Mouse (Mus musculus) WW6 (cell line): ENCODE data around the gene Gm49337.
"Not testable (repeated sequence)": the region's sequence is repeated elsewhere in the genome, so short reads cannot be mapped to it uniquely, and the experiment has no call there.

Experiments
- DNase-seq: peaks from one replicate; pipeline ENCODE4 v3.0.0-alpha.2; 2013; ENCODE audit warnings: low read depth, low spot score

The Gm49337 gene

DNA sequence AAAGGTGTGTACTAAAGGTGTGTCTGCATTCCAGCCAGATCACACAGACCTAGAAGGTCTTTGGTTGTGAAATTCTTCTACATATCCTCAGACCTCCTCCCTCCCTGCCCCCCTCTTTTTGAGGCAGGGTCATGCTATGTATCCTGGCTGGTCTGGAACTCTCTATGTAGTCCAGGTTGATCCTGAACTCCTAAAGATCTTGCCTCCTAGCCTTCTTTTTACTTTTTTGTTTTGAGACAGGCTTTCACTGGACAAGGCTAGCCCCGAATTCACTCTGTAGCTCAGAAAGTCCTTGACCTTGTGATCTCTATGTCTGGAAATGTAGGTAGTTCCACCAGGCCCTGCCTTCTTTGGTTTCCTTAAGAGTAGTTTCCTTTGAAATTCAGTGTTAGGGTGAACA, 35.7 kb downstream of the Gm49337 start:
- no peak for DNase-seq

DNA sequence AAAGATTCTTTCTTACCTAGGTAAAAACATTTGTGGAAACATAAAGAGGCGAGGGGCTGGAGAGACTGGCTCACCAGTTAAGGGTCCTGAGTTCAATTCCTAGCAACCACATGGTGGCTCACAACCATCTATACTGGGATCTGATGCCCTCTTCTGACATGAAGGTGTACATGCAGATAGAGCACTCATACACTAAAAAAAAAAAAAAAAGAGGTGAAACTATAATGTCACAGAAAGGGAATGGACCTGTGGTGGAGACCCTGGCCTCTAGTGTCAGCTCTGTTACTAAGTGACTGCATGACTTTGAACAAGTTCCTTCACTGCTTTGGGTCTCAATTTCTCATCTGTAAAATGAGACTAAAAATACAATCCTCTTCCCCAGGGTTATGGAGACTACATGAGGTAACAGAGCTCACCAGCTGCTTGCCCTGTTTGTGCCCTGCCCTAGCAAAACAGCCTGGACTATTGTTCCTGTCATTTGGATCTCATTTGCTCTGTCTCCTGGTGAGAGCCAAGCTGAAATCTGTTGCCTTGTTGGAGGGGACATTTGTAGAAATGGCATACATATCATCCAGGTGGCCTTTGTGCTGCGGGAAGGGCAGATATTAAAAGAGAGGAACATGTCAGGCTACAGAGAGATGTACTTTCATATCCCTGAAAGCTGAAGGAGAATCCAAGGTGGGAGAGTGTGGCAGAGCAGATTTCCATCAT, 42.9 kb downstream of the Gm49337 start:
- DNase-seq = no peak

DNA sequence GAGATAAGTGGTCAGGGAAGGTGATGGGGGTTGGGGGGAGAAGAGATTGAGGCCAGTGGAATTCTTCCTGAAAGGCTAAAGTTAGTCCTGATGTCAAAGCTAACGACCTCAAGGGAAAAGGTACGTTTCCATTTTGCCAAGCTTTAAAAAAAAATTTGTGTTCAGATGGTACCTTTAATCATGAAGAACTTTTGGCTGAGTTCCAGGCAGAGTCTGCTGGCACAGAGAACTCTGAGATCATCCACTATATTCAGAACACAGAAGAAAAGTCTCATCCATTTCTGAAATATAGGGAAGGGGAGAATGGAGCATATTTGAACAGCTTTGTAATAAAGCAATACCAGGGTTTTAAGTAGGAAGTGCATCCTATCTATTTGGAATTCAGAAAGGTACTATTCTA, 43.9 kb downstream of the Gm49337 start:
- no peak for DNase-seq

GRCm38 (mm10) chr4:116217661-116218060, 44.5 kb downstream of the Gm49337 start:
- DNase-seq = not testable (repeated sequence)

- DNase-seq = no peak
These were observed 45.9 kb downstream of the Gm49337 start for GRCm38 (mm10) chr4:116219056-116219455.

DNA sequence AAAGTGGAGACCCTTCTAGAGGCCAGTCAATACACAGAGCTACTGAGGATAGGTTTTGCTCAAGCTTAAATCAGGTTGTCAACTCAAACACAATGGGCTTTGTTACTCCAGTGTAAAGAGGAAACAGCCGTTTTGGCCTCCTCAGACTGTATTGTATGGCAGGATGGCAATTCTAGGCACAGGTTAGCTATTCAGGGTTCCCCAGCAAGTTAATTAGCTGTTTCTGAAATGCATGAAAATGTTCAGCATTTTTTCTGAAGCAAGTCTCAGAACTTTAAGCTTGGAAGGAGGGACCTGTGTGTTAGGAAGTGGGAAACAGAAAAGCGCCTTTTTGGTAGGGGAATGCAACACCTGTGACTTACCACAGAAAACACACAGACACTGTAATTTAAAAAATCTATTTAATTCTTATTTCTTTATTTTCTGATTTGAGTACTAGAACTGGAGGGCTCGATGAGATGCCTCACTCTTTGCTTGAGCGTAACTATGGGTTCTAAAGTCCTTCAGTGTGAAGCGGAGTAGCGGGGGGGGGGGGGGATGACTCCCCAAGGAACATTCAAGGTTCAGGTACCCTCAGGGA, 47.0 kb downstream of the Gm49337 start:
- DNase-seq = no peak

GRCm38 (mm10) chr4:116220780-116221139, 47.6 kb downstream of the Gm49337 start:
- no peak for DNase-seq

GRCm38 (mm10) chr4:116221140-116221851, 48.1 kb downstream of the Gm49337 start, which contains the start of gene Pik3r3:
TSS of gene Pik3r3 (plus strand) at chr4:116221618.
- DNase-seq = peak; percentile 94

- no peak for DNase-seq
These were observed 49.0 kb downstream of the Gm49337 start for GRCm38 (mm10) chr4:116221996-116222842.

GRCm38 (mm10) chr4:116222843-116223119, 49.6 kb downstream of the Gm49337 start:
- DNase-seq = no peak

GRCm38 (mm10) chr4:116243377-116243776, 70.2 kb downstream of the Gm49337 start:
- no peak for DNase-seq

DNA sequence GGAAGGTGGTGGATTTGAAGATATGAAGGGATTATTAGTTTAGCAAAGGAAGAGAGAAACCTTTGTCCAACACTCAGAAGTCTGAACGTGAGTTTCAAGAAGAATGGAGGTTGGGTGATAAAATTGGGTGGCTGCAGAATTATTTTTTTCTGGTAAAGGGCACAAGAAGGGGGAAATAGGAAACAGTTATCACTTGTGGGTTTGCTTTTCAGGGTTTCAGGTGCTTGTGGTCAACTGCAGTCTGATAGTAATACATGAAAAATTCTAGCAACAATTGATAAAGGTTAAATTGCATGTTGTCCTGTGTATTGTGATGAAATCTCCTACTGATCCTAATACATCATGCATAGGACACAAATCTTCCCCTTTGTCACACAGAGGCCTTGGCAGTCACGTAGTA, 71.1 kb downstream of the Gm49337 start:
- no peak for DNase-seq

DNA sequence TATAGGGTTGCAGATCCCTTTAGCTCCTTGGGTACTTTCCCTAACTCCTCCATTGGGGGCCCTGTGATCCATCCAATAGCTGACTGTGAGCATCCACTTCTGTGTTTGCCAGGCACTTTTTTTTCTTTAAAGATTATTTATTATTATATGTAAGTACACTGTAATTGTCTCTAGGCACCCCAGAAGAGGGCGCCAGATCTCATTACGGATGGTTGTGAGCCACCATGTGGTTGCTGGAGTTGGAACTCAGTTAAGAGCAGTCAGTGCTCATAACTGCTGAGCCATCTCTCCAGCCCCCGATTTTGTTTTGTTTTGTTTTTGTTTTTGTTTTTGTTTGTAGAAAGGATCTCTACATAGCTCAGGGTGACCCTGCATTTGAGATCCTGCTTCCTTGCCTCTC, 72.7 kb downstream of the Gm49337 start:
- peak; percentile 11 for DNase-seq

- no peak for DNase-seq
These were observed 76.8 kb downstream of the Gm49337 start for GRCm38 (mm10) chr4:116249986-116250385.

DNA sequence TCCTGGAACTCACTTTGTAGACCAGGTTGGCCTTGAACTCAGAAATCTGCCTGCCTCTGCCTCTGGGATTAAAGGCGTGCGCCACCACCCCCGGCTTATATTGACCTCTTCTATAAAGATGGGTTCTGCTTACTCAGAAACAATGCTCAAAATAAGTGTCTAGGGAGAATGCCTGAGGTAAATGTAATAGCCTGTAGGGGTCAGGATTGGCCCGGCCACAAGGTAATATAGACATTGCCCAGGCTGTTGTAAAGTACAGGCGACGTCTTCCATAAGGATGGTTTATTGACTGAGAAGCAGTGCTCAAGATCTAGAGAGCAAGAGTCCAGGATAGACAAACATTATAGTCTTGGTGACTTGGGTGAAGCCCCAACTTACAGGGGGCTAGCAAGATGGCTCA, 95.0 kb downstream of the Gm49337 start:
- DNase-seq = no peak

GRCm38 (mm10) chr4:116282211-116282610, 109.0 kb downstream of the Gm49337 start:
- DNase-seq = no peak

- no peak for DNase-seq
These were observed 118.4 kb downstream of the Gm49337 start for GRCm38 (mm10) chr4:116291561-116291960.

DNA sequence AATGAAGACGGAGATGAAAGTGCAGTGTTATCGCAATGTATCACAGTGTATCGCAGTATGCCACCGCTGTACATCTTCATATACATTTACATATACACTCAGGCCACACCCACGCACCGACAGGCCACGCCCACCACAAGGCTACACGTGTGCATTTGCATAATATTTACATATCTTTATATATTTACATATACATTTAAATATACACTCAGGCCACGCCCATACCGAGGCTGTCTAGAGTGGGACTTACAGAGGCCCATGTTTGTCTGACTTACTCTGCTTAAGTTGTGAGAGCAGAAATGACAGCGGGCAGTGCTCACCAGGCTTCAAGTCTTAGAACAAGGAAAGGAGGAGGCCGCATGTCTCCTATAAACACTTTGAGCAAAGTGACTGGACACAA, 120.1 kb downstream of the Gm49337 start:
- no peak for DNase-seq

GRCm38 (mm10) chr4:116300878-116301355, 127.7 kb downstream of the Gm49337 start:
- no peak for DNase-seq

DNA sequence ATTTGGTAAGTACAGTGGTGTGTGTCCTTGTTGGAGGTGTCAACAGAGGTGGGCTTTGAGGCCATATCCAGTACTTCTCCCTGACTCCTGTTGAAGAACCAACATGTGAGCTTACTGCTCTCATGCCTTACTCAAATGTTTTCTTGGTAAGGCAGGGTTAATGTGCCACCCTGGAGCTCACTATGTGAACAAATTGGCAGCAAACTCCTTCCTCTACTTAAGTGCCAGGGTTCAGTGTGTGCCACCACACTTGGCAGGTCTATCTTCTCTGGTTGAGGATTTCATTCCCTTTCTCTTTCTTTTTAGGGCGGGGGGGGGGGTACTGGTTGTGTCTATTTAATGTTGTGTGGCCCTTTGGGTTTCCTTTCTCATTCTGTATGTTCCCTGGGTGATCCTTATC, 131.4 kb downstream of the Gm49337 start:
- DNase-seq = no peak

- no peak for DNase-seq
These were observed 144.4 kb downstream of the Gm49337 start for GRCm38 (mm10) chr4:116317575-116317974.

- DNase-seq = no peak
These were observed 148.9 kb downstream of the Gm49337 start for GRCm38 (mm10) chr4:116322127-116322526.
